Mouse (Mus musculus) hematopoietic stem cell, adult 5-6 weeks (primary cell): ENCODE data around the gene Capns1. TPM values are rescaled to one million over a fixed set of nuclear protein-coding genes. Genes with fewer than 3 reads are reported as not detected.
"Not testable (repeated sequence)": the region's sequence is repeated elsewhere in the genome, so short reads cannot be mapped to it uniquely, and the experiment has no call there.

Experiments
- ATAC-seq, 2 experiments: fragments of 125-278 bp in 1 of 2; replicated peaks in 1 of 2; 2 replicates each; pipeline ENCODE4 v1.8.0; 2016 to 2017; ENCODE audit warnings: inconsistent platforms in 2 of 2, mild to moderate bottlenecking in 2 of 2, moderate number of reproducible peaks in 2 of 2, low read depth in 1 of 2, moderate TSS enrichment in 1 of 2; ENCODE audit not compliant: low FRiP score in 2 of 2, poor library complexity in 2 of 2, severe bottlenecking in 2 of 2, insufficient read depth in 1 of 2, low TSS enrichment in 1 of 2
- total RNA-seq: library from RNA; stranded (forward); fragments of 172-1452, 232-1000 nt; gene quantifications from 2 replicates; pipeline ENCODE4 v1.2.3, GENCODE M21; 2017

Gene Capns1
- total RNA-seq, 1 experiment from 2014 or later: 215 TPM

DNA sequence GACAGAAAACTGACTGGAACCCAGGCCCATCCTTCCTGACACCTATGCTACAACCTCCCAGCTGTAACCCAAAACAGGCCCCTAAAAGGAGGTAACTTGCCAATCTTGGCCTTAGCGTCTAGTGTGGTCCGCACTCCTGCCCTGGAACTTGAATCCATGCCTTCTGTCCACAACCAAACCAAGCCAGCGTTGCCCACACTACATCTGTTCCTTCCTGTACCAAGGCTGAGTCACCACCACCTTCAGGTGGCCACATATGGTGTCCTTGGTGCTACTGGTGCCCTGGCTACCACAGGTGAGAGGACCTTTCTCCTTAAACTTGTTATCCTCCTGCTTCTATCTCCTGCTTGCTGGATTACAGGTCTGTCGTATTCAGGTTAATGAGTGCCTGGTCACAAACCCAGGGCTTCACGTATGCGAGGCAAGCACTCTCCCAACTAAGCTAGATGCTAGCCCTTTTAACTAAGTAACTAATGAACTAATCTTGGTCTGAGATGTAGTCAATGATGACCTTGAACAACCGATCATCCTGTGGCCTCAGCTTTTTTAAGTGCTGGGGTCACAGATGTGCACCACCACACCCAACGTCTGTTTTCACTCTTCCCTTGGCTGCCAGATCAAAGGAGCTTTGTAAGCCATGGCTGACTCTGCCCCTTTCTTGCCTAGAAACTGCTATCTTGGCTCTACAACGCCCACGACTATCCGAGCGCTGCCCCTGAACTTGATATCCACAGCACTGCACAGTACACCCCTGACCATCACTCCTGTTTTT lies 10.1 kb downstream of the Capns1 start:
- no peak for ATAC-seq

DNA sequence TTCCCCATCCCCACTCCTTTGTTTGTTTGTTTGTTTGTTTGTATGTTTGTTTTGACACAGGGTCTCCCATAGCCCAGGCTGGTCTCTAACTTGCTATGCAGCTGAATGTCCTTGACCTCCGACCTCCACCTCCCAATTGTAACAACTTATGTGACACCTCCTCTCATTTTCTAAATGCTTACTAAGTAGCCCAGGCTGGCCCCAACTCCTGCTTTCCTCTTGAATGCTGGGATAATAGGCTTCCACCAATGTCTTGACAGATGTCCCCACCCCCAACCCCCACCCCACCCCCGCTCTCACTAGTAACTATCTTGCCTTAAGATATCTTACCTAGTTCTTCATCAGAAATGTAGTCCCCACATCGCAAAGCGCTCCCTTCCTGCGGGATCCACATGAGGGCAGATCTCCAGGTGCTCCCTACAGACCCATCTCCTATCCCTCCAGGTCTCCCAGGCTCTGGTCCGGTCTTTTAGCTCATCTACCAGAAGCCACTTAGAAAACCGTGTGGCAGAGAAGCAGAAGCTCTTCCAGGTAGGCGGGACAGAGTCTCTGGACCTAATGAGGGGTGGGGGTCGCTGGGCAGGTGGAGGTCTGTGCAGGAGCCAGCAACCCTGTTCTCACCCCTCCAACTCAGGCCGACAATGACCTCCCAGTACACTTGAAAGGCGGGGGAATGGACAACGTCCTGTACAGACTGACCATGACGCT lies 13.8 kb downstream of the Capns1 start:
- ATAC-seq: no peak

DNA sequence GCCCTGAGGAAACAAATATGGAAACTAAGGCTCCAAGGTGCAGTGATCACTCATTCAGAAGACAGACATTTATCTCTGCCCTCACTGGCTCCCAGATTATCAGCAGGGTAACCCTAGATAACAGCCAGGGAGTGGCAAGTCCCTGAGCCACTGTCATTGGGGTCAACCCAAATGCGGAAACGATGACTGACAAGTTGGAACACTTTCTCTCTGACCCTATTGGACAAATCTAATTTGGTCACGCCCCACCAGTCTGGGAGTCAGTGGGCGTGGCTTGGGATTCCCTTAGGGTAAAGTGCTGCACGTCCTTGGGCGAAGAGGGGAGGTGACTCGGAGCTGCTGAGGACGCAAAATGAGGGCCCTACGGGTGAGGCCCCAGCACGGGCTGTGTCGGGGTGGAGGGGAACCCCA lies 14.7 kb downstream of the Capns1 start, which contains the start of gene Cox7a1:
Gene Cox7a1, plus strand, starts transcription at position 266 of the 411 bp plus-strand sequence.
- peak; percentile 90 to 94 for ATAC-seq

DNA sequence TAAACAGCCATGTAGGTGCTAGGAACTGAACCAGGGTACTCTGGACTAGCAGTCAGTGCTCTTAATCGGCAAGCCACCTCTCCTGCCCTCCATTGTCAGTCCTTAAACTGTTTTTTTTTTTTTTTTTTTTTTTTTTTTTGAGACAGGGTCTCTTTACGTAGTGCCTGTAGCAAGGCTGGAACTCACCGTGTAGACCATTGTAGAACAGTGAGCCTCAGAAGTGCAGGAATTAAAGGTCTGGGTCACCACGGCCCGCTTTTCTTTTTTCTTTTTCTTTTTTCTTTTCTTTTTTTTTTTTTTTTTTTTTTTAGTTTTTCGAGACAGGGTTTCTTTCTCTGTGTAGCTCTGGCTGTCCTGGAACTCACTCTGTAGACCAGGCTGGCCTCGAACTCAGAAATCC lies 15.4 kb downstream of the Capns1 start:
- not testable (repeated sequence) for ATAC-seq

DNA sequence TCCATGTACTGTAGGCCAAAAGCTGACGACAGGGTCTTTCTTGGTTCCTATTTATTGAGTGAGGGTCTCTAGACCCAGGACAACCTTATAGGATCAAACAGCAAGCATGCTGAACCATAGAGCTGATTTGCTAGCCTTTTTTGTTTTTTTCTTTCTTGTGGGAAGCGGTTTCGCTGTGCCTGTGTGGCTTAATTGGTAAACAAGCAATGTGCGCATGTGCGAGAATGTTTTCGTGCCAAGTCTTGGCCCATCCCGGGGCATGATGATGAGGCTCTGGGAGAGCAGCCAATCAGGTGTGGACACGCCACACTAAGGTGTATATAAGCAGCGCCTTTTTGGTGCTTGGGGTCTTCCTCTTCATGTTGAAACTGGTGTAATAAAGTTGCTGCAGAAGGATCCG lies 16.7 kb downstream of the Capns1 start:
- not testable (repeated sequence) for ATAC-seq

DNA sequence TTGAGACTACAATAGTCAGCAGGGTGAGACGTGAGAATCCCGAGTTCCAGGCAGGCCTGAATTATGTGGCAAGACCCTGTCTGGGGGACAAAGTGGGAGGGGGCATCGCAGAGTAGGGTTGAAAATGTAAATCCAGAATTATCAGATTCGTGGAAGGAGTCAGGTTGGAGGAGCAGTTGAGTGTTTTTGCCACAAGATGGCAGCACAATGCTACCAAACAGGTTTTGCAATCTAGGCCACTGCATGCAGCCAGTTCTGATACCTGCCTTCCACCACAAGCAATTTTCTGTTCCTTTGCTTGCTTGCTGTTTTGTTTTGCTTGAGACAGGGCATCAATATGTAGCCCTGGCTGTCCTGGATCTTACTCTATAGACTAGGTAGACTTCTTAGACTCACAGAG lies 17.3 kb downstream of the Capns1 start:
- ATAC-seq: peak; percentile 52 to 62; a peak in 3 of 4 replicates

DNA sequence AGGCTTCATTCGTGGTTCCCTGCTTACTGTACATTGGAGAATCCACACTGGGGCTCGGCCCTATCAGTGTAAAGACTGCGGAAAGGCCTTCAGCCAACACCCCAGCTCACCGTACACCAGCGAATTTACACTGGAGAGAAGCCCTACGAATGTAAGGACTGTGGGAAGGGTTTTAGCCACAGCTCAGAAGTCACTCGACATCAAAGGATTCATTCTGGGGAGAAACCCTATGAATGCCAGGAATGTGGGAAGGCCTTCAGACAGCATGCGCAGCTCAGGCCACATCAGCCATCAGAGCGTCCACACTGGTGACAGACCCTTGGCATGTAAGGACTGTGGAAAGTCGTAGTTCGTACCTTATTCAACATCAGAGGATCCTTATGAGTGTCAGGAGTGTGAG lies 20.4 kb downstream of the Capns1 start:
- ATAC-seq: no peak

DNA sequence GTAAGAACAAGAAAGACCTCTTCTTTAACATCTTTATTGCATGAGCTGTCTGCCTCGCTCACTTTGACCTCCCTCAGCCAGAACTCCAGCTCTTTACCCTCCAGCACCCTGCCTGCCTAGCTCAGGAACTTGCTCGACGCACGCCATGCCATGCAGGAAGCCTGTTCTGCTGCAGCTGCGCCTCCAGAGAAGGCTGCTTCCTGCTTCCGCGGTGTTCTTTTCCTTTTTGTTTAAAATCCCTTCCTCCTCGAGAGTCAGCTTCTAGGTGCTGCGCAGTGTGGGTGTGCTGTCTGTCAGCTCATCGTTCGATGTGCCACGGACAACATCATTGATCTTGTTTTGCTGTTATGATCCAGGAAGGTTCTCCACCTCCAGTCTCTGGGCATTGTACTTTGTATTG lies 22.1 kb downstream of the Capns1 start:
- peak; percentile 53 to 72; a peak in 3 of 4 replicates for ATAC-seq

DNA sequence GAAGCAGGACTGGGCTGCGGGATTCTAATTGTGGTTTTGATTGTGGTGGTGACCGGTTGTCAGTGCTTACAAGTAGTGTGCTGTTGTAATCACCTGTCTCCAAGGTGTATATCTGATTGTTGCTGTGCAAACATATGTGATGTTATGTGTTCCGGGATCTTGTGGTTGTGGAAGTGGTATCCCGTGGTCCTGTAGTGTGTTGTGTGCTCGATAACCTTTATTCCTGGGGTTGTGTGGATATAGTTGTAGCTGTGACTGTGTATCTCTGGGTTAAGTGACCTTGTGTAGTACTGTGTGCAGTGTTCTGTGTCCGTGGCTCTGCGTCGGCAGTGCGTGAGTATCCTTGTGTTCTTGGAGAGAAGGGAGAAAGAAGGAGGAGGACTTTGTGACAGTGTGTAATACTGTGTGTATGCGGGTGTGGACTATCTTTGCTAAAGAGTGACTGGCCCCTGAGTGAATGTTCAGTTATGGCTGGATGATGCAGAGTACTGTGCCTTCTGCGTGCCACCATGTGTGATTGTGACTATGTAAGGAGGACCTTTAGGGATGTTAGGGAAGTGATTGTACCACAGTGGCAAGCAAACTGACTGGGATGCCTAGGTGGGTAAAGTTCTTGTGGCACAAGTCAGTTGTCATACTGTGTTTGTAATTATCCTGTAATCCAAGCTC lies 28.2 kb downstream of the Capns1 start:
- no peak for ATAC-seq

DNA sequence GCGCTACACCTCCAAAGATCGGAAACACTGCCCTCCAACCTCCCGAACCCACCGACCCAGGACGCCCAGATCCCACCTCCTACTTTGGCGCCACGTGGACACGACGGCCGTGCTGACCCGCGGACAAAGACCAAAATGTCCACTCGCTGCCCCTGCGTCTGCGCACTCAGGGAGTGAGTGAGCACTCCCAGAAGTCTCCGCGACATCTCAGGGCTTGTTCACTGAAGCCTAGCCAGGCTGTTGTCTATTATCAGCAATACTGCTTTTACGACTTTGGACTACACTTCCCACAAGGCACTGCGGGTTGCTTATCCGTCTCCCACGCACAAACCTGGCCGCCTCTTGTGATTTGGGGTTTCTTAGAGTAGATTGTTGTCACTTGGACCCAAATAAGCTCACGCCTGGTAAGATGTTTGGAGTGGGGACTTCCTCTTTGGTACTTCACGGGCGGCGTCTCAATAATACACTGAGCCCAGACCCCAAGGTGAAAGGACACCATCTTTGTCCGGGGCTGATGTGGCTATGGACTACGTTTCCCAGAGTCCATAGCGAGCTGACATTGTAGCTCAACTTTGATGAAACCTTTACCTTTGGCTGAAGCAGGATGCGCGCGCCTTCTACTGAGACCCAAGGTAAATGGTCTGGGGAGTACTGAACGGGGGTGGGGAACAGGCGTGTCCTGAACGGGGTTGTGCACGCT lies 28.9 kb downstream of the Capns1 start, which contains the start of gene Zfp146:
Gene Zfp146, minus strand, starts transcription at position 168 of the 700 bp plus-strand sequence.
- ATAC-seq: peak; percentile 98 to 99

DNA sequence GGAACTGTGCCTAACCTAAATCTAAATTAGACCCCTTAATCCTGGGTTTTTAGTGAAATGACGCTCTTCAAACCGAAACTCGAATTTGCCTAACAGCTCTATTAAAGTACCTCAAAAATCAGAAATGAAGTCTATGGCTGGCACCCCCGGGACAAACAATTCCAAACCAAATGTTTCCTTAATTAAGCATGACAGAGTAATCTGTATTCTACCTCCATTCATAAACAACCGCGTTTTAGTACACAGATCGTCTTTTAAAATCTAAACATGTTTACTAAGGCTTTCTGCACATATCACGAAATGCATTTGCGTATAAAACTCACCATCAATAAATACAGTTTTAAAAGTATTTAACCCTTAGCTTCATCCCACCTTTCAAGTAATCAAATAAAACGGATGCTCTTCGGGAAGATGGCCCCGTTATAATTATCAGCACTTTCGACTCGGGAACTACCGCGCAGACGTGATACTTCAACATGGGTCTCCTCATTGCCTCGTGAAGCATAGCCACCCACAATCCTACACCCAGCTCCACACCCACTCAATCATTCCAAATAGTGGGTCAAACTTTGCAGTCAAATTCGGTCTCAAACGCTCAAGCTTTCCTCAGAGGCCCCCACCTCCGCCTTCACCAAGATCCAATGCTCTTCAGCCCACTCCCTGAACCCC lies 29.6 kb downstream of the Capns1 start:
- ATAC-seq: peak; percentile 24

DNA sequence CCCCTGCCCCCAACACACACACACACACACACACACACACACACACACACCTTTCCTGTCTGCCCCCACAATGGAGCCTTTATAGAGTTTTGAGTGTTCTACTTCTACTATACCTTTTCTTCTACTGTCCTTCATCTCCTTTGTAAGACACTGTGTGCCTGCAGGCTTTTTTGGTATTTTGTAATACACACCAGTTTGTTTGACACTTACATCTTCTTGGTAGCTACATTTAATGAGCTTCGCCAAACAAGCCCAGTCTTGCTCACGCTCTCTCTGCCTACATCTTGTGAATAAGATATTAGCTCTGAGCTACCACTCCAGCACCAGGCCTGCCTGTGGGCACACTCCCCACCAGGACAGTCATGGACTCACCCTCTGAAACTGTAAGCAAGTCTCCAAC lies 33.9 kb downstream of the Capns1 start:
- ATAC-seq: no peak

DNA sequence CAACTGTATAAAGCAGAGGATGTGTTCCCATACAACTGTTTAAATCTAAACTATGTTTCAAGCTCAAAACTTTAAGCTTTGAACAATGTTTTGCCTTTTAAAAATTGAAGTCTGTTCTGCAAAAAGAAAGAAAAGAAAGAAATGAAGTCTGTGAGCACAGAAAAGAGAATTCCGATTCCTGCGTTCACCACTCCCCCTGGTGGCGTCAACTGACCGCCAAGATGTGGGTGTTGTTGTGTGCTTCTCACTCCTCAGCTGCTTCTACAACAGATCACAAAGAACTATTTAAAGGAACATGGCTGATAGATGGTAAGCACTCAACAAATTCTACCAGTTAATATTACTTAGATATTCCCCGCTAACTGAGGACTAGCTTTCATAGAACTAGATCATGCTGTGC lies 35.5 kb downstream of the Capns1 start:
- ATAC-seq: no peak

DNA sequence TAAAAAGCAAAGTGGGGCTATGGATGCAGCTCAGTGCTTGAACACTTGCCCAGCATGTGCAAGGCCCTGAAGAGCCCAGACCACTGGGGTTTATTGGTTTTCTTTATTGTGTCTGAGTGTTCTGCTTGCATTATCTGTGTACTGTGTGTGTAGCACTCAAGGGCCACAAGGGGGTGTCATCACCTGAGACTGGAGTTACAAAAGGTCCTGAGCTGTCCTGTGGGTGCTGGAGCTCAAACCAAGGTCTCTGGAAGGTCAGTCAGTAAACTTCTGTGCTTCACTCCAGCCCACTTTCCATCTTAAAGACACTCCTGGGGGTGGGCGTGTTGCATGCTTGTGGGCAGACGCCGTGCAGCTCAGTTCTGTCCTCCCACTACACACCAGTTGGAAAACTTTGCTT lies 43.1 kb downstream of the Capns1 start:
- ATAC-seq: no peak

DNA sequence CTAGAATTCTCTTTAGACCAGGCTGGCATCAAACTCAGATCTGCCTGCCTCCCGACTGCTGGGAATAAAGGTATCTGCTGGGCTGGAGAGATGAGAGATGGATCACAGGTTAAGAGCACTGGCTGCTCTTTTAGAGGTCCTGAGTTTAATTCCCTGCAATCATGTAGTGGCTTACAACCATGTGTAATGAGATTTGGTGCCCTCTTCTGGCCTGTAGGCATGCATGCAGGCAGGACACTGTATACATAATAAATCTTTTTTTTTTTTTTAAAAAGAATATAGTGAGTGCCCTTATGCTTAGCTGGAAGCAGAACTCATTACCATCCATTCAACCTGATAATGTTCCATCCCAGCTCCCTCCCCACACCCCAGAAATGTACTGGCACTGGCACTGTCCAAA lies 44.6 kb downstream of the Capns1 start:
- no peak for ATAC-seq

DNA sequence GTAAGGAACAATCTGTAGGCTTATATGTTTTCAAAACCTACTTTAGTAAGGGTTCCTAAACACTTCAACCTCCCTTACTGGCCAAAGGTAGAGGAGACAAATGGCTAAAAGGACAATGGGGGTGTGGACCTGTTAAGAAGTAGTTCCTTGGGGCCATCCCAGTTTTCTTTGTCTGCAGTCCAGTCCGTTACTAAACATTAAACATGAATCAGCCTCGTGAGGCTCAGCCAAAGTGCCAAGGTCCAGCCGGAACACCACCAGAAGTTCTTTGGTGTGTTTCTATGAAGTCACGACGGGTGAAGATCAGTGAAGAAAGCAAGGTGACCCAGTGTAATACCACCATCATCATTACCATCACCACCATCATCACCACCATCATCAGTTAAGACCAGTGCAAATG lies 51.6 kb downstream of the Capns1 start:
- ATAC-seq: no peak

DNA sequence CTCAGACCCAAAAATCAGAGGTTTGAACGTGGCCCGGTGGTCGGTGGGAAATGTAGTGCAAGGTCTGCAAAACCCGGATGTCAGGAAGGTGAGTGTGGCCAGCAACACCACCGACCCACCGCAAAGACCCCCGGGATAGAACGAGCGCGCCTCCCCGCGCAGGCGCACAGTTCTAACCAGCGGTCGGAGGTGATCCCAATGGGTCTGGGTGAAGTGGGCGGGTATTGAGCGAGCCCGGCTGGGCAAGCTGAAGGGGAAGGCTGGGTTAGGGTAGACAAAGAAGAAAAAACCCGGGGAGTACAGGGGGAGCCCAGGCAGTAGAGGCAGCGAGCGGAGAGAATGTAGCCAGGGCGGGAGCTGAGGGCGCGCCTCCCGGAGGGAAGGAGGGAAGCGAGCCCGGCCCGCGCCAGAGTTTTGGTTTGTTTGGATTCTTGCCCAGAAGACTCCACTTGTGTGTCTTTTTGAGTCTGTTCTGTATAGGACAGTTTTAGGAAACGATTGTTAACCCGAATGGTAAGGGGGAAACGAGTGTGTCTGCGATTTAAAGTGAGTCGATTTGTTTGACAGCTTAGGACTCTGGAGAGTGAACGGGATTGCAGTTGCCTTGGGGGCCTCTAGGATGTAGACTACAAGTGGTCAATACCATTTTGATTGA lies 54.9 kb downstream of the Capns1 start:
- peak; percentile 80 to 83 for ATAC-seq
